Mouse (Mus musculus) CD4-positive helper T cell, adult 2 months (primary cell): Measurements from ENCODE around the gene Hmg20b.

Source experiments
- DNase-seq: peaks from one replicate; pipeline ENCODE4 v3.0.0-alpha.2; 2012; ENCODE audit warnings: low read depth, missing footprints, low spot score

Hmg20b gene

DNA sequence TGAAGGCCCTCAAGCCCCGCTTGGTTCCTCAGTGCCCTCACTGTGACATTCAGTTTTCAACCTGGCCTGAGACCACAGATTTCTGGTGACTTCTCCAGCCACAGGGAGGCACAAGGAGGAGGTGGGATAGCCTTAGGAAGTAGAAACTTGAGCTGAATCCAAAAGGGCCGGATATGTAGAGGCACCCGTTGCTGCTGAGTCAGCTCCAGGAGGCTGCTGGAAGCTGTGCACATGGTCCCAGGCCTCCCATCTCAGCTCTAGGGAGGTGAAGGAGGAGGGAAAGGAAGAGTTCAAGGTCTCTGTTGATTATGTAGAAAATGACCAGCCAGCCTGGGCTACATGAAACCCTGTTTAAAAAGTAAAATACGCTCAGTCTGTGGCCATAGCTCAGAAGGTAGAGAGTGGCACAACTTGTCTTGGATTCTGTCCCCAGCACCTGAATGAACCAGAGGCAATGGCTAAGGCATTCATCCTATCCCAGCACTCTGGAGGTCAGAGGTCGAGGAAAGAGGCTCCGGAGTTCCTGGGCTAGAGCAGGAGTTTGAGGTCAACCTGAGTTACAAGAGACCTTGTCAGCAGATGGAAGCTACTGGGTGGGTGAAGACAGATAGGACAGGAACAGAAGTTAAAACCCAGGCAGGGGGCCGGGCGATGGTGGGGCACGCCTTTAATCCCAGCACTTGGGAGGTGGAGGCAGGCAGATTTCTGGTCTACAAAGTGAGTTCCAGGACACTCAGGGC, 4.6 kb upstream of the Hmg20b start:
- DNase-seq: no peak

DNA sequence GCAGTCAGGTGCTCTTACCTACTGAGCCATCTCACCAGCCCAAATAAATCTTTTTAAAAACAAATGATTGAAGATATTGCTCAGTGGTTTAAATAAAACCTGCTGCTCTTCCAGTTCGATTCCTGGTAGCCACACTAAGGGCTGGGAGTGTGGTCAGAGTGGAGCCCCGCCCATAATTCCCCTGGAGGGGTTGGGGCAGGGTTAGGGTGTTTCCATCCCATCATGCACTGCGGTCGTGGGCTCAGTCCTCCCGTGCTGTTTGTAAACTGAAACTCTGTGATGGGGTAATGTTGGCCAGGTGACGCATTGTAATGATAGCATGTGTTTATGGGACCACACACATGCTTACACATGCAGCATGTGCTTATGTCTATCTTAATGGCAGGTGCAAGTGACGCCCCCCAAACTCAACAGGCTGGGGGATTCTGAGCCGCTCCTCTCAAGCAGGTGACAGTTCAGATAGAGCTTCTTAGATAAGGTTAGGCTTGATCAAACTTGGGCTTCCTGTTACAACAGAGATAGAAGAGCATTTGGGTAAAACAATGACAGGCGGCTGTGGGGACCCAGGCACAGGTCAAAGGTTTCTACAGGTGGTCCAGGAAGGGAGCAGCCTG, 1.5 kb upstream of the Hmg20b start:
- peak; percentile 78 for DNase-seq

DNA sequence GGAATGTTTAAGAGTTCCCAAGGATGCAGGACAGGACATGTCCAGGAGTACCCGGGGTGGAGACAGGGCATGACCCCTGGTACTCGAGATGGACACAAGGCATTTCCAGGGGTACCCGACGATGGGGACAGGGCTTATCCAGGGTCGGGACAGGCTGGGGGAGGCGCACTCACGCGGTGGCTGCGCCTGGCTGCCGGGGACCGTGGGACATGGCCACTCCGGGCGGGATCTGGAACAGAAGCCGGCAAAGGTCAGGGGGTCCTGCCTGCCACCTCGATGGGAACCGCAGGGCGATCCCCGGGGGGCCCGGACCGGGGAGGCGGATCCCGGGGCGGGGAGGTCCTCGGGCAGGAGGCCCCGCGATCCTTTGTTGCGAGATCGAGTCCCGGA, 324 bp downstream of the Hmg20b start:
- no peak for DNase-seq

DNA sequence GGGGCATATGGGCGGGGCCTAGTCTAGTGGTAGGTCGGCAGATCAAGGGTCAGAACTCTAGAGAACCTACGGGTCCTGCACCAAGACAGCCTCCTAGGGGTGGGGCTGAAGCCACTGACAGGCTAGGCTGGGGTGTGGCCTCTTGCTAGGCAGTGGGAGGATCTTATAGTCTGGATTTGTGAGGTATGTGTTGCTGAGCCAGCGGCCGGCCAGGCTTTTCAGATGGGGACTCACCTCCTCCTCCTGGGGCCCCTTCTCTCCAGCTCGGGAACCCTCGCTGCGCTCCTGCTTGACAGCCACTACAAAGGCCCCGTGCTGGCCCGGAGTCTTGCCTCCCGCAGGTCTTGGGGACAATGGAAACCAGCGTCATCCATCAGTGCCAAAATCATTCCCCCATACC, 1.1 kb downstream of the Hmg20b start:
- peak; percentile 60 for DNase-seq

DNA sequence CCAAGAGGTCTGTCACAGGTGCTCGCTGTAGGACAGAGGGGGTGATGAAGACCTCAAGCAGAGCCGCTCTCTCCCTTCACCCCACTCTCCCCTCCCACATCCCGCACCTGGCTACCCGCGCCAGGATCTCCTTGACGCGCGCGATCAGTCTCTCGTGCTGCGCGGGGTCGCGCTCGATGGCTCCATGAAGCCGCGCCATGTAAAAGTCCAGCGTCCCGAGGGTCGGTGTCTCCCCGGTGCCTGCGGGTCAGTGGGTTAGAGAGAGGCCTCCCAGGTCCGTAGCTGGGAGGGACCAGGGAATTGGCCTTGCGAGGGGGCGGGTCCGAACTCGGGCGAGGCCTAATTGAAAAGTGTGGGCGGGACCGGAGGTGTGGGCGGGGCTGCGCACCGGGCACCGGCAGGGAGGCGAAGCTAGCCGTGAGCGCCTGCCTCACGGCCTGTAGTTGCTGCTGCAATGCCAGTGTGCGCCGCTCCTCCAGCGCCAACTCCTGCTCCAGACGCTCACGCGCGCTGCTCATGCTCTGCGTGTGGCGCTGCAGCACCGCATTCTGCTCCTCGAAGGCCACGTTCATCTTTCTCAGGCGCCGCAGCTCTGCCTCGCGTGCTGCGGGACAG, 3.7 kb downstream of the Hmg20b start:
- peak; percentile 67 for DNase-seq

DNA sequence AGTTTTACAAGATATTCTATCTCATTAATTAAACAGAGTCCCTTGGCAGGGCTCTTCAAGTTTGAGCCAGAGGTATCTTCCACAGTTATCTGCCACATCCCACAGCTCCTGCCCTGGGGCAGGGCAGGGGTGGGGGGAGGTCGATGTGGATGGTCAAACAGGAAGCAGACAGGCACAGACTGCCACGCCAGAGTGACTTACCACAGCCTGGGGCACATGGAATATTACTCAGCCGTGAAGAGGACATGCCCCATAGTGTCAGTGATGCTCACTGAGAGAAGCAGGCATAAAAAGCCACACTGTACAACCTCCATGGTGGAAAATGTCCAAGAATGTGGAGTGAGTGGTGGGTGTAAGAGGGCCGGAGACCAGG, 5.1 kb downstream of the Hmg20b start:
- no peak for DNase-seq

DNA sequence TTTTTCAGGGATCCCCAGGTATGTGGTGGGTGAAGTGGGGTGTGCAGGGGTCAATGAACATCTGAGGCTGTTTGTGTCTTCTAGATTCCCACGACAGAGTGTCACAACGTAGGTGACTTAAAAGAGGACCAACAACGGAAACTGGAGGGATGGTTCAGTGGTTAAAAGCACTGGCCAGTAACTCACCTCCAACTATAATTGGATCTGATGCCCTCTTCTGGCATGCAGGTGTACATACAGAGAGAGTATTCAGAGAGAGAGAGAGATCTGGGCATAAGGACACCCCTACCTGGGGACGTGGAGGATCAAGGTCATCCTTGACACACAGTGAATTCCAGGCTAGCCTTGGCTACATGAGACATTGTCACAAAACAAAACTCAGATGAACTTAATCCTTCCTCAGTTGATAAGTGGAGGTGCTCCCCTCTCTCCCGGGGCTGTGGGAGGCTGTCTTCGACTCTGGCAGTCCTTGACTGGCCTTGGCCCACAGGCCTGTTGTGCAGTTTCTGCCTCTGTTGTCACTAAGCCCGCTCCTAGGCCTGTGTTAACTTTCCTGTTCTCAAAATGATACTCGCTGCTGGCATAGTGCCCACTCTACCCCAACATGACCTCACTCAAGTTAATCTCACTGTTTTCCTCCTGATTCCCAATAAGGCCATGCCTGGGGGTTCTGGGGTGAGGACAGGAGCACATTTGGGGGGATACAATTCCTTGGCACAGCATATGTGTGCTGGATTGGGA, 5.7 kb downstream of the Hmg20b start:
- DNase-seq: peak; percentile 60

DNA sequence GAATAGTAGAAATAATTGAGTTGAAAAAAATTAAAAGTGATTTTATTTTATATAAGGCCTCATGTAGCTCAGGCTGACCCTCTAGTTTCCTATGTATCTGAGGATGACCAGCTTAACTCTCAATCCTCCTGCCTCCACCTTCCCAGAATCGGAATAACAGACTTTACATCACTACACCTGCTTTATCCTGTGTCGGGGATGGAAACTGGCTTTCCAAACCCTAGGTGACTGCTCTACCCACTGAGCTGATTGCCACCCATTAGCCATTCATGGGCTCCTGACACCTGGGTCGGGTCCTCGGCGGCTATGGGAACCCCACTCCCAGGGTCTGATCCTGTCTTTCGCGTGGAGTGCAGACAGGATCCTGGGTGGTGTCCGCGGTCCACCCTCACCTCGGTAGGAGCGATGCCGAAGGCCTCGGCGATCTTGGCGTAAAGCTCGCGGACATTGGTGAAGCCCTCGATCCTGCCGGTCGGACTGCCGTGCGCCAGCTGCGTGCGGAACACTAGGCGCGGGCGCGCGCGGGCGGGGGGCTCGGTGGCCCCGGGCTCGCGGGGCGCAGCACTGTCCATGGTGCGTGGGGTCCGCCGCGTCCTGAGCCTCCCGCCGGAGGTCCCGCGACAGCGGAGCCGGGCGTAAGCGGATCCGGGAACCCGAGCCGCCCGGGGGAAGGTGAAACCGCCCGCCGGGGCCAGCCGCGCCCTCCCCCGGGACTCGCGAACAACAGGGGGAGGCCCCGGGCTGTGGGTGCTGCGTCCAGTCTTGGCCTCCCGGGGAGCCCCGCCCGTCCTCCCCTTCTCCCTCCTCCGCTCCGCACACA, 7.4 kb downstream of the Hmg20b start, which contains the start of gene Gipc3:
TSS of gene Gipc3 (minus strand) at position 581 of the 820 bp plus-strand sequence.
- DNase-seq: peak; percentile 34

DNA sequence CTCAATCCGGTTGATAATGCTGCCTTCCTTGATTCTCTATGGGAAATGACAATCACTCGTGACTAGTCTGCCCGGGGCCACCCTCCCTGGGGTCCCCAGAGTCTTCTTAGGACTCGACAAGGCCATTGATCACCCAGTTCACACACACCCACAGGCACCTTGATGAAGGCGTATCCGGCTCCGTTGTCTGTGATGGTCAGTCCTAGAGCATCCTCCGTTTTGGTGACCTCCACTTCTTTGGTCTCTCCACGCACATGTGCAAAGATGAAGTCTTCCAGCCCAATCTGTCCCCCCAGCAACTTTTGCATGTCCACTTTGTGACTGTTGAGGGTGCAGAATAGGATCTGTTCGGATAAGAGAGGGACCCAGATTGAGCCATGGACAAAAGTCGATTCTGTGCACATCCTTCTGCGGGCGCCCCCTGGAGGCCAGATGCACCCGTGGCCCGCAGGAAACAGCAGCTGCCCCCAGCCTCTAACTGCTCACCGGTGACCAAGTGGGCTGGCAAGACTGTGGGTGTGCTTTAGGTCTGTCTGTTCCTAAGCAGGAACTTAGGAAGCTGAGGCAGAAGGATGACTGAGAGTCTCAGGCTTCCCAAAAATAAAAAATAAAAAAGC, 8.8 kb downstream of the Hmg20b start:
- DNase-seq: peak; percentile 72

DNA sequence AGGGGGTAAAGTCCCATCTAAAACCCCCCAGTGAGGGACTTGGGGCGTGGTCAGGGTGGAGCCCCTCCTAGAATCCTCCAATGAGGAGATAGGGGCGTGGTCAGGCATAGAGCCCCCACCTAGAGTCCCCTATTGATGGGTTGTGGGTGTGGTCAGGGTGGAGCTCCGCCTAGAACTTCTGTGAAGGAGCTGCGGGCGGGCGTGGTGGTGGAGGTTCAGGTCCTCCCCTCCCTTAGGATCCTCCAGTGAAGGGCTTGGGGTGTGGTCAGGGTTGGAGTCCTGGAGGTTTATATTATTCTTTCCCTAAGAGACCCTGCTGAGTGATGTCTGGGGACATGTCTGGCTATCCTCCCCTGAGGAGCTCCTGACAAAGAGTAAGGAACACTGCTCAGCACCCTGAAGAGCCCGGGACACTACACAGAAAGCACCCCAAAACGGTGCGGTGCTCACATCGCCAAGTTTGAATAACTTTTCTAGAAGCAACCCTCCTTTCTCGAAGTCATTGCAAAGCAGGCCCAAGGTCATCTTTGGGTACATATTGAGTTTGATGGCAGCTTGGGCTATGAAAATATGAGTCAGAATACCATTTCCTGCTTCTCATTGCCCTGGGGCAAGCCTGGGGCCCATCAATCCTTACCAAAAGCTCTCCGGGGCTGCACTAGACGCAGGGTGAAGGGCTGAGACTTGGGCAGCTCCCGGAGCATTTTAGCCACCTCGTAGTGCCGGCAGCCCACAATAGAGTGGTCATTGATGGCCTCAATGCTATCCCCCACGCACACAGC, 9.5 kb downstream of the Hmg20b start:
- no peak for DNase-seq

DNA sequence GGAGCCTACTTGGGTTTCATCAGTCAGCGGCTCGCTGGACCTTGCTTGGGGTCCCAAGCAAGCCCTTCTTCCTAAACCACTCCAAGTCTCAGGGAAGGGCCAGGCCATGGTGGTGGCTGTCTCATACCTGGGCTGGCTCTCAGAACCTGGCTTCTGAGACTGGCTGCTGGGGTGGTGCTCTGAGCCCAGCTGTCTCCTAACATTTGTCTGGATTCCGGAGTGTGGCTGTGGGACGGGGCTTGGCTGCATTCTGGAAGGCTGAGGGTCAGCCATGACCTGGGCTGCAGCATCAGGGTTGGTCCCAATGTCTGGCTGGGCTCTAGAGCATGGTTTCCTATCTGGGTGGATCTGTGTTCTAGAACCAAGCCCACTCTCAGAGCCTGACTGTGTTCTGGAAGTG, 13.7 kb downstream of the Hmg20b start:
- no peak for DNase-seq

DNA sequence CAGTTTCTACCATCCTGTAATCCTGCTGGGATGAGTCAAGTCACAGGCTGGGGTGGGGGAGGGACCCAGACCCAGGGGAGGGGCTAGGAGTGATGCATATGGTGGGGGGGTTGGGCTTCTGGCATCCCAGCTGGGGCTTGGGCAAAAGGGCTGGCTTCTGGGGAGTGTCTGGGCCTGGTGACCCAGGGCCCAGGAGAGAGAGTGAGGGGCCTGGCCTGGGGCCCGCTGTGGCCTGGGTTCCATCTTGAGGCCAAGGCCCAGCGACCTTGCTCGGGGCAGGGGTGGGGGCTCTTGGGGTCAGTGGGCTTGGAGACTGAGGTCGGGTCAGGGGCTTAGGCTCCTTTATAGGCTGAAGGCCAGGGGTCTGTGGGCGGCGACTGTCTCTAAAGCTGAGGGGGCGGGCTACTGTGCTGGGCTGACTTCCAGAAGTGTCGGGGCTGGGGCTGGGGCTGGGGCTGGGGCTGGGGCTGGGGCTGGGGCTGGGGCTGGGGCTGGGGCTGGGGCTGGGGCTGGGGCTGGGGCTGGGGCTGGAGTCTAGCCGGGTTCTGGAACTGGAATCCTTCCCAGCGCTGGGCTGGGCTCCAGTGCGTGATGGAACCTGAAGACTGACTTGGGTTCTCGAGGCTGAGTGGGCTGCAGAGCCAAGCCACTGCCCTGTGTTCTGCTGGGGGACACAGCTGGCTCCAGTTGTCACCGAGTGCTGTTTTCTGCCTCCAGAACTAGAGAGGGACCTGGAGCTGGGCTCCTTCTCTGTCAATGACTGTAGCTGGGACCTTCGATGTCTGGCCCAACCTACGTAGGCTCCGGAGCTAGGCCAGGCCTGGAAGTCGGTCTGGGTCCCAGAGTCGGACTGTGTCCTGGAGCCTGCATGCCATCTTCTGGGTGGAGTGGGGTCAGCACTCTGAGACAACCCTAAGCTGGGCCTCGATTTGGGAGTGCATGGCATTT, 14.6 kb downstream of the Hmg20b start:
- DNase-seq: no peak

DNA sequence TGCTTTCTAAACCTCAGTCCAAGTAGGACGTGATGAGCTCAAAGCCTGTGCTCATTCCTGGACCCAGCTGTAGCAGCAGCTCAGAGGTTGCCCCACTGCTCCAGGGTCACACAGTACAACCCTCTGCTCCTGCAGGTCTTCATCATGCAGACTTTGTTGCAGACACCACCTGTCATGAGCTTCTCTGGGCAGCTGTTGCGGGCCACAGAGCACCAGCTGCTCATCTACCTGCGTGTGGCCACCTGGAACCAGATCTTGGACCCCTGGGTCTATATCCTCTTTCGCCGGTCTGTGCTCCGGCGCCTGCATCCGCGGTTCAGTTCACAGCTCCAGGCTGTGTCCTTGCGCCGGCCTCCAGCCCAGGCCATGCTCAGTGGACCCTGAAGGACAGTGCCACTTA, 16.0 kb downstream of the Hmg20b start:
- DNase-seq: no peak

DNA sequence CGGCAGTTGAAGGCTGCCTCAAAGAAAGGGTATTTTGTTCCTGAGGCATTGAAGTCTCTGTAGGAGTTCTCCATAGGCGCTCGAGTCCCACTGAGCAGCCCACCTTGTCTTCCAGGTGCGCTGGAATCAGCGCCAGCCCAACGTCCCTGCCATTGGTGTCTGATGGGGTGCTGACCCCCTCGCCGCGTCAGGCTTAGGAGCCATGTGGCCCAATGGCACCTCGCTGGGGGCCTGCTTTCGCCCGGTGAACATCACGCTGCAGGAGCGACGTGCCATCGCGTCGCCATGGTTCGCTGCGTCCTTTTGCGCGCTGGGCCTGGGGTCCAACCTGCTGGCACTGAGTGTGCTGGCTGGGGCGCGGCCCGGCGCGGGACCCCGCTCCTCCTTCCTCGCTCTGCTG, 18.0 kb downstream of the Hmg20b start:
- no peak for DNase-seq

DNA sequence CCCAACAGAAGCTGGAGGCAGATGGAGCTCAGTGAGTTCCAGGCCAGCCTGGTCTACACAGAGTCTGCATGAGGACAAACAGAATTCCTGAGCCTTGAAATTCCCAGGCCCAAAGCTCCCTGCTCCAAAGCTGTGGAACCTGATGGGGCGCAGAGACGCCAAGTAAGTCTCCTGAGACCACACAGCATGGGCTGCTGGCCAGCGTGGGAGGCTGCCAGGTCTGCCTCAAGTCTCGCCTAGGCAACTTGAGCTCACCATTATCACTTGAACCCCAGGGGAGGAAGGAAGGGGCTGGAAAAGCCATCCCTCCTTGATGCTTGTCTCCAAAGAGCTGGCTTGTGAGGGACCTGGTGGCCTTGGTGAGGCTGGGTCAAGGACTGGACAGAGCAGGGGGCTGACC, 20.3 kb downstream of the Hmg20b start:
- DNase-seq: no peak

DNA sequence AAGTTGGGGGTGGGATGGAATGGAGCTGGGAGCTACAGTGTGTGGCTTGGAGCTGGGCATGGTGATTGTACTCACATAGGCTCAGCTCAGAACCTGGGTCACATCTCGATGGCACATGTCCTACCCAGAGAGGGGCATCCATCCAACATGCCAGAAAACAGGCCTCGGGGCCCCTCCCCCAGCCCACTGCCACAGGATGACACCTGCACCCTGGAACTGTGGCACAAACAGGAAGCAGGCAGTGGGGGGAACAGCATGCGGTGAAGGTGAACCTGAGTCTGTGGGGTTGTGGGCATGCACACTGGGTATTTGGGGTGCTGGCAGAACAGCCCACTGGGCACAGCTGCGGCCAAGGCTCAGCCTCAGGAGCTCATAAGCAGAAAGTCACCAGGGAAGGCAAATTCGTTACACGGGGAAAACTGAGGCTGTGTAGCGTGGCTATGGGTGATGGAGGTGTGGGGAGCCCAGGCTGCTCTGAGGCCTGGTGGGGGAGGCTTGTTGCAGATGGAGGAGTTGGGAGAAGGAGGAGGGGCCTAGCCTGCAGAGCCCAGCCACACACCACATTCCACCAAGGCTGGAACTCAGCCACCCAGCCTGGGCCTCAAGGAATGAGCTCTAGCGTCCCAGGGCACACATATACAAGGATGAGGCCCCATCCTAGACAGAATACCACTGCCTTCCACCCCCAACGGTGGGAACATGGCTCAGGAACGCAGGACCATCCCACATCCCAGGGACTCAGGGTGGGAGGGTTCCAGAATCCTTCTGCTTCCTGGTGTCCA, 20.9 kb downstream of the Hmg20b start:
- DNase-seq: peak; percentile 69

DNA sequence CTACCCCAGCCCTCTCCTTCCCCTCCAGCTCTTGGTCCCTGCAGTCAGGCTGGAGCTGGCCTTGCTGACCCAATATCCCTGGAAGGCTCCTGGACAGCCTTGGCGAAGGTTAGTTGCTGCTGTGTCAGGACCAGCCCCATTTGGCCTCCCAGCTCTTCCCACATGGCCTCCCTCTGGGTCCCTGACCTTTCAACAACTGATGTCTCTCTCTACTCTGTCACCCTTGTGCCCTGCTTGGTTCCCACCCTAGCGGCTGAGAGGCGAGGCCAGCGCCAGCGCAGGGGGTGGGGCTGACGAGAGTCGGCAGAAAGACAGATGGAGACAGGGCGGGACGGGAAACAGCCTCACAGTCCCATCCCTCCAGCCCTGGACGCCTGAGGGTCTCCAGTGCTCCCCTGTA, 21.9 kb downstream of the Hmg20b start, which contains the start of gene Tbxa2r:
TSS of gene Tbxa2r (plus strand) at position 346 of the 400 bp plus-strand sequence.
- DNase-seq: peak; percentile 57

DNA sequence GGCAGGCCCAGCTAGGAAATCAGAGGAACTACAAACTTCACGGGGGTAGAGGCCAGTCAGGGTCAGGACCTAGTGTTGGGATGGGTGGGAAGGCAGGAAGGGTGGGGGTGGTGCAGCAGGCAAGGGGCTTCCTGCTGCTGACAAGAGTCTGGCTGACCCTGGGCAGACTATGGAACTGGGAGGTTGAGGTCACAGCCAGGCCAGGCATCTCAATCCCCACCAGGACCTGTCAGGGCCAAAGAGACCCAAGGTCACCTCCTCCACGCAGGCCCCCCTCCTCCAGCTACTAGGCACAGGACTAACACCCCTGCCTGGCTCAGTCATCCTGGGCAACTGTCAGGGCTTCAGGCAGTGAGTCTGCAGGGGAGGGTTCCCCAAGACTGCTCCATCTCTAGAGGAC, 22.3 kb downstream of the Hmg20b start:
- no peak for DNase-seq
